Mouse (Mus musculus): Measurements from ENCODE around the gene Vamp8. TPM values are rescaled to one million over a fixed set of nuclear protein-coding genes. Genes with fewer than 3 reads are reported as not detected.

Vamp8 gene
- polyA plus RNA-seq, 1 experiment from 2014 or later = 244 TPM

DNA sequence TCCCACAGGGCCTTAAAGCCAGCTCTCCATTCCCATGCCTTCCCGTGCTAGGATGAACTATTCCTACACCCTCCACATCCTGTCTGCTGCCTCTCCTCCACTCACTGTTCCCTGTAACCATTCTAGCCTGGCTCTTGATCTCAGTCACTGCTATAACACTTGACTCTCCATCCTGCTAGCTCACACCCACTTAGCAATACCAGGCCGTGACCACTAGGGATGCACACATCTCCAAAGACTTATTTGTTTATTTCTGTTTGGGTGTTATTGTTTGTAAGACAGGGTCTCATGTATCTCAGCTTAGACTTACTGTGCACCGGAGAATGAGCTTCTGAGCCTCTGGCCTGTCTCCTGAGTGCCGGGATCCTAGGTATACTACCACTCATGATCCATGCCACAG lies 20.9 kb downstream of the Vamp8 start:
- H3K27ac ChIP-seq (ENCODE audit: low read length) = no peak overlapping the region
- peaks cover 21% of the 10 kb centered on the region for H3K4me1 ChIP-seq (ENCODE audit: control insufficient read depth, insufficient read depth, low read length)
- no peaks in the 10 kb centered on the region for H3K36me3 ChIP-seq (ENCODE audit: control insufficient read depth, insufficient read depth, low read length)
- H3K27me3 ChIP-seq (ENCODE audit: control insufficient read depth, insufficient read depth, low read length) = no peaks in the 10 kb centered on the region
- H3K9ac ChIP-seq (ENCODE audit: low read length) = no peak overlapping the region
- WGBS = 80% methylated on average over 4 of the region's 4 CpGs
- no peak for ATAC-seq (ENCODE audit: insufficient read depth, low FRiP score)
- H3K4me2 ChIP-seq (ENCODE audit: low read depth, low read length) = no peak overlapping the region
- no peaks in the 10 kb centered on the region for H3K9me3 ChIP-seq (replicated peaks; ENCODE audit: control insufficient read depth, low read length)
- no peak overlapping the region for H3K4me3 ChIP-seq (replicated peaks; ENCODE audit: low read length)

DNA sequence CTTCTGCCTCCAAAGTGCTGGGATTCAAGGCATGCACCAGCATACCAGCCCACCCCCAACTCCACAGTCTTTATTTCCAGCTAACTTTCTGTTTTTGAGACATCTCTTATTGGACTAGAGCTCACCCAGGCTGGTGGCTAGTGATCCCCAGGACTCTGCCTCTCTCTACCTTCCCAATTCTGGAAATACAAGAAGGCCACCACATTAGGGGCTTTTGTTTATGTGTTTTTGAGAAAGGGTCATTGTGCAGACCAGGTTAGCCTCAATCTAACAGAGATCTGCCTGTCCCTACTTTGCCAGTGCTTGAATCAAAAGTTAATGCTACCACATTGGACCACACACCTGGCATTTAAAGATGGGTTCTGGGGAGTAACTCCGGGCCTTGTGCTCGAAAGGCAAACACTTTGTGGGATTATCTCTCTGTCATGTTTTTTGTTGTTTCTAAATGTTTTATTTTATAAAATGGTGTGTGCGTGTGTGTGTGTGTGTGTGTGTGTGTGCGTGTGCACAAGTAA lies 23.0 kb downstream of the Vamp8 start:
- Histone ChIP-seq H3K9me3 (replicated peaks; ENCODE audit: control insufficient read depth, low read length) (no peaks in the 10 kb centered on the region), H3K4me3 (replicated peaks; ENCODE audit: low read length) (no peak overlapping the region), H3K9ac (ENCODE audit: low read length) (no peak overlapping the region), H3K36me3 (ENCODE audit: control insufficient read depth, insufficient read depth, low read length) (no peaks in the 10 kb centered on the region), H3K27me3 (ENCODE audit: control insufficient read depth, insufficient read depth, low read length) (no peaks in the 10 kb centered on the region), H3K4me2 (ENCODE audit: low read depth, low read length) (no peak overlapping the region), H3K4me1 (ENCODE audit: control insufficient read depth, insufficient read depth, low read length) (peaks cover 13% of the 10 kb centered on the region), H3K27ac (ENCODE audit: low read length) (no peak overlapping the region)
- ATAC-seq (ENCODE audit: insufficient read depth, low FRiP score) = no peak
- 80% methylated on average over 4 of the region's 4 CpGs for WGBS

GRCm38 (mm10) chr6:72366844-72367443 lies 23.6 kb downstream of the Vamp8 start, which contains the start of gene Rnf181:
Gene Rnf181, minus strand, starts transcription at chr6:72366956.
- no peak within 1 kb of the TSS for H3K4me3 ChIP-seq (replicated peaks; ENCODE audit: low read length)
- 75% methylated on average over 4 of the region's 4 CpGs for WGBS

DNA sequence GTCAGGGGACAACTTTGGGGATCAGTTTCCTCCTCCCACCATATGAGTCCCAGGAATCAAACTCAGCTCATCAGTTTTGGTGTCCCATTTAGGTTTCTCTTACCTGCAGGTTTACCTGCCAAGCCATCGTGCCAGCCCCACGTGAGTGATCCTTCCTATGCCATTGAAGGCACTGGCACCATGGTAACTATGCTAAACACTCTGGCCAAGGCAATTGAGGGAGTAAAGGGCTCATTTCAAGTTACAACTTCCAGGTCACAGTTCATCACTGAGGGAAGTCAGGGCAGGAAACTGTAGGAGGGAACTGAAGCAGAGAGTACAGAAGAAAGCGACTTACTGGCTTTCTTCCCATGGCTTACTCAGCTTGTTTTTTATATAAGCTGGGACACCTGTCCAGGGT lies 24.2 kb downstream of the Vamp8 start:
- no peak for ATAC-seq (ENCODE audit: insufficient read depth, low FRiP score)
- no peaks in the 10 kb centered on the region for H3K27me3 ChIP-seq (ENCODE audit: control insufficient read depth, insufficient read depth, low read length)
- no peak overlapping the region for H3K4me2 ChIP-seq (ENCODE audit: low read depth, low read length)
- H3K9me3 ChIP-seq (replicated peaks; ENCODE audit: control insufficient read depth, low read length) = no peaks in the 10 kb centered on the region
- H3K4me3 ChIP-seq (replicated peaks; ENCODE audit: low read length) = no peak overlapping the region
- H3K27ac ChIP-seq (ENCODE audit: low read length) = no peak overlapping the region
- peaks cover 15% of the 10 kb centered on the region for H3K4me1 ChIP-seq (ENCODE audit: control insufficient read depth, insufficient read depth, low read length)
- H3K9ac ChIP-seq (ENCODE audit: low read length) = no peak overlapping the region
- no peaks in the 10 kb centered on the region for H3K36me3 ChIP-seq (ENCODE audit: control insufficient read depth, insufficient read depth, low read length)
- WGBS = 64% methylated on average over 3 of the region's 3 CpGs

More at GRCm38 (mm10) chr6:72366844-72367443, 23.6 kb downstream of the Vamp8 start, which contains the start of gene Rnf181:
- Histone ChIP-seq H3K9ac (ENCODE audit: low read length) (no peak within 1 kb of the TSS), H3K36me3 (ENCODE audit: control insufficient read depth, insufficient read depth, low read length) (no peaks in the 10 kb centered on the region), H3K27me3 (ENCODE audit: control insufficient read depth, insufficient read depth, low read length) (no peaks in the 10 kb centered on the region), H3K4me1 (ENCODE audit: control insufficient read depth, insufficient read depth, low read length) (peaks cover 13% of the 10 kb centered on the region), H3K27ac (ENCODE audit: low read length) (no peak within 1 kb of the TSS), H3K9me3 (replicated peaks; ENCODE audit: control insufficient read depth, low read length) (no peaks in the 10 kb centered on the region), H3K4me2 (ENCODE audit: low read depth, low read length) (no peak within 1 kb of the TSS)
- ATAC-seq (ENCODE audit: insufficient read depth, low FRiP score) = no peak

DNA sequence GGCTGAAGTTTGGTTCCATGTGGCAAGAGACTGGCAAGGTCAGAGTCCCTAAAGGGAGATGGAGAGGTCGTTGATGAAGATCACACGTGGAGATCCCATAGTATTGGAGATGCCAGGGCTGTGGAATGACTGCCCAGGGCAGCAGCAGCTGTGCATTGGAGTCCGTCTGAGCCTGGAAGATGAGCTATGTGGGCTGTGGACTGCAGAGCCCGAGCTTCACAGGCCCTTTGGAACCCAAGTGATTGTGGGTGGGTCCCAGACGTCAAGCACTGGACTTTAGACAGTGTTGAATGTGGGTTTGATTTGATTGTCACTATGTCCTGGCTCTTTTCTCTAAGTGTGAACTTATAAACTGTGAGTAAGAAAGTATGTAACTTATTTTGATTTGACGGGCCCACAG lies 25.5 kb downstream of the Vamp8 start:
- Histone ChIP-seq H3K27ac (ENCODE audit: low read length) (no peak overlapping the region), H3K9ac (ENCODE audit: low read length) (no peak overlapping the region), H3K4me3 (replicated peaks; ENCODE audit: low read length) (no peak overlapping the region), H3K4me1 (ENCODE audit: control insufficient read depth, insufficient read depth, low read length) (peaks cover 16% of the 10 kb centered on the region), H3K27me3 (ENCODE audit: control insufficient read depth, insufficient read depth, low read length) (no peaks in the 10 kb centered on the region), H3K36me3 (ENCODE audit: control insufficient read depth, insufficient read depth, low read length) (no peaks in the 10 kb centered on the region), H3K9me3 (replicated peaks; ENCODE audit: control insufficient read depth, low read length) (no peaks in the 10 kb centered on the region), H3K4me2 (ENCODE audit: low read depth, low read length) (no peak overlapping the region)
- WGBS = 64% methylated on average over 6 of the region's 6 CpGs
- ATAC-seq (ENCODE audit: insufficient read depth, low FRiP score) = no peak

DNA sequence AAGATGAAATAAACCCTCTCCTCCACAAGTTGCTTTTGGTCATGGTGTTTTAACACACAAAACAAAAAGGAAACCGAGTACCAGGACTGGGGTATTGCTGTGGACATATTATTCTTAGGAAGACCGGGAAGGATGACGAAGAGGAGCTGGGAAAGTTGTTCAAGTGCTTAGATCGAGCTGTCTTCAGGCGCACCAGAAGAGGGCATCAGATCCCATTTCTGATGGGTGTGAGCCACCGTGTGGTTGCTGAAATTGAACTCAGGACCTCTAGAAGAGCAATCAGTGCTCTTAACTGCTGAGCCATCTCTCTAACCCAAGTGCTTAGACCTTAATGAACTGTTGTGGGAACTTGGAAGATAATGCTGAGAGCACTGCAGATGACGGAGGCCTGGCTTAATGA lies 26.5 kb downstream of the Vamp8 start:
- ATAC-seq (ENCODE audit: insufficient read depth, low FRiP score) = no peak
- Histone ChIP-seq H3K36me3 (ENCODE audit: control insufficient read depth, insufficient read depth, low read length) (0 out of 2 replicates have a peak, but pooled peaks cover 3% of the 10 kb centered on the region), H3K4me2 (ENCODE audit: low read depth, low read length) (no peak overlapping the region), H3K9me3 (replicated peaks; ENCODE audit: control insufficient read depth, low read length) (no peaks in the 10 kb centered on the region), H3K27me3 (ENCODE audit: control insufficient read depth, insufficient read depth, low read length) (no peaks in the 10 kb centered on the region), H3K9ac (ENCODE audit: low read length) (no peak overlapping the region), H3K4me1 (ENCODE audit: control insufficient read depth, insufficient read depth, low read length) (peaks cover 18% of the 10 kb centered on the region), H3K27ac (ENCODE audit: low read length) (no peak overlapping the region), H3K4me3 (replicated peaks; ENCODE audit: low read length) (no peak overlapping the region)
- WGBS = 41% methylated on average over 7 of the region's 7 CpGs

DNA sequence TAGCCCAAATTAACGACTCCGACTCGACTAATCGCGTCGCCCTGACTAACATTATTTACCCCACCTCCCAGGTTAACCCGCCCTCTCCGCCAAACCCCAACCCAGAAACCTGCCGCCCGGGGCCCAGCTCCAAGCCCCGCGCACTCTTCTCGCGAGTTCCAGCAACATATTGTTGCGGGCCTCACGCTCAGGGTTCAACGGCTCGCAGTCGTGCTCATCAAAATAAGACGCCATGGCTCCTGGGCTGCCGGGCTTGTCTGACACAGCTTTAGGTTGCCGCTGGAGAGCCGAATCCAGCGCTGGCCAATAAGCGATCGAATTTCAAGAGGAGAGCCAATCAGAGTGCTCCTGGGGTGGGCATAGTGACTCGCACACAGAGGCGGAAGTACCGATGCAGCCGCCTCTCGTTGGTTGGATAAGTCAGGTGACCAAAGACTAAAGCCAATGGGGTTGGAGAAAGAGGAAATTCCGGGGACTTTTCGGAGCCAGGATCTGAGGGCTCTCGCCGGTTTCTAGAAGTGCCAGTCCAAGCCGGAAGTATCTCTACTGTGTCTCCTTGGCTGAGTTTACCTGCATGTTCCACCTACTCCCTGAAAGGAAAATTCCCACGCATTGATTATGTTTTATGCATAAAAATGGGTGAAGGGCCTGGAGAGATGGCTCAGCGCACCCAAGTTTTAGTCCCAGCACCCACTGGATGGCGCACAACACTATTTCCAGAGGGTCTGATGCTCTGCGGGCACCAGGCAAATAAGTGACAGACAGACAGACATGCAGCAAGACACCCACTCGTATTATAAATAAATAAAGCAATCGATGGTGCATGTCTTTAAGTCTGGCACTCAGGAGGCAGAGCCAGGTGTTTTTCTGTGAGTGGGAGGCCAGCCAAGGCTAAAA lies 28.1 kb downstream of the Vamp8 start:
- ATAC-seq (ENCODE audit: insufficient read depth, low FRiP score) = peak; percentile 97
- H3K4me3 ChIP-seq (replicated peaks; ENCODE audit: low read length) = peak overlapping the region; percentile 91
- H3K9ac ChIP-seq (ENCODE audit: low read length) = peak overlapping the region; percentile 85
- H3K27ac ChIP-seq (ENCODE audit: low read length) = peak overlapping the region; percentile 80
- H3K9me3 ChIP-seq (replicated peaks; ENCODE audit: control insufficient read depth, low read length) = no peaks in the 10 kb centered on the region
- H3K36me3 ChIP-seq (ENCODE audit: control insufficient read depth, insufficient read depth, low read length) = 0 out of 2 replicates have a peak, but pooled peaks cover 11% of the 10 kb centered on the region
- H3K4me1 ChIP-seq (ENCODE audit: control insufficient read depth, insufficient read depth, low read length) = peaks cover 26% of the 10 kb centered on the region
- no peaks in the 10 kb centered on the region for H3K27me3 ChIP-seq (ENCODE audit: control insufficient read depth, insufficient read depth, low read length)
- peak overlapping the region; percentile 81 for H3K4me2 ChIP-seq (ENCODE audit: low read depth, low read length)
- under 1% methylated on average over 42 of the region's 42 CpGs for WGBS

DNA sequence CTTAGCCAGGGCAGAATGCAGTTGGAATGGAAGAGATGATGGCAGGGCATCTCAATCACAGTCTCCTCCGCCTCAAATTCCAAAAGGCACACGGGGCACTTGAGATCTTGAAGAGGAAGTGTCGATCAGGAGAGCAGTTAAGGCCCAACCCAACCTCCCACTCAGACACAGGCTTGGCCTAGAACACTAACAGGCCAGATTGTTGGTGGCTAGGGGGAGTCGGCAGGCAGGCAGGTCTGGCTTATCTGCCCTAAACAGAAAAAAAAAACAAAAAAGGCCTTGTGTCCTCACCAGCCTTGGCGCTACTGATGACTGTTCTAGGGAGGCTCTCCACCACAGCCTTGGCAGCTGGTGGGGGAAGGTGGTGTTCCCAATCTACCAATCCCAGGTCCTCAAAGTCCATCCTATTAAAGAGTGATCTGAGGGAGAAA lies 29.4 kb downstream of the Vamp8 start:
- Histone ChIP-seq H3K27ac (ENCODE audit: low read length) (peak overlapping the region; percentile 74; the same call in 1 of the 2 replicates), H3K9ac (ENCODE audit: low read length) (peak overlapping the region; percentile 85), H3K9me3 (replicated peaks; ENCODE audit: control insufficient read depth, low read length) (no peaks in the 10 kb centered on the region), H3K27me3 (ENCODE audit: control insufficient read depth, insufficient read depth, low read length) (no peaks in the 10 kb centered on the region), H3K4me3 (replicated peaks; ENCODE audit: low read length) (peak overlapping the region; percentile 91), H3K36me3 (ENCODE audit: control insufficient read depth, insufficient read depth, low read length) (0 out of 2 replicates have a peak, but pooled peaks cover 11% of the 10 kb centered on the region), H3K4me1 (ENCODE audit: control insufficient read depth, insufficient read depth, low read length) (peaks cover 39% of the 10 kb centered on the region), H3K4me2 (ENCODE audit: low read depth, low read length) (peak overlapping the region; percentile 81)
- WGBS = 45% methylated on average over 5 of the region's 5 CpGs
- no peak for ATAC-seq (ENCODE audit: insufficient read depth, low FRiP score)

DNA sequence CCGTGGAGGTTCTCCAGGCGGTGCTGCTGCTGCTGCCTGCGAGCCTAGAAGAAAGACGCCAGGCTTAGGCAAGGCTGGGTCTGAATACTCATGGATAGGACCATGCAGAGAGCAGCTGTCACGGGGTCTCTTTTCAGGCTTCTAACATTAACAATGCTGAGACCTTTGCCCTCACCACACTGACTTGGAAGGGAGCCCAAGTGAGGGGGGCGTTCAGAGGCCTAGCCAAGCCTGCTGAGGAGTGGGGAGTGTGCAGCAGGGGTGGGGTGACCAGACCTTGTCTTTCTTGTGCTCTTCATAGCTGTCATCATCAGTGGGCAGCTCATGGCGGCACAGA lies 29.9 kb downstream of the Vamp8 start:
- H3K4me2 ChIP-seq (ENCODE audit: low read depth, low read length) = peak overlapping the region; percentile 81
- H3K4me1 ChIP-seq (ENCODE audit: control insufficient read depth, insufficient read depth, low read length) = peaks cover 44% of the 10 kb centered on the region
- 0 out of 2 replicates have a peak, but pooled peaks cover 11% of the 10 kb centered on the region for H3K36me3 ChIP-seq (ENCODE audit: control insufficient read depth, insufficient read depth, low read length)
- 46% methylated on average over 7 of the region's 7 CpGs for WGBS
- peak overlapping the region; percentile 32; the same call in 1 of the 2 replicates for H3K9ac ChIP-seq (ENCODE audit: low read length)
- H3K9me3 ChIP-seq (replicated peaks; ENCODE audit: control insufficient read depth, low read length) = no peaks in the 10 kb centered on the region
- 0 out of 2 replicates have a peak overlapping the region, but pooled peaks have one; percentile 7 for H3K27ac ChIP-seq (ENCODE audit: low read length)
- no peaks in the 10 kb centered on the region for H3K27me3 ChIP-seq (ENCODE audit: control insufficient read depth, insufficient read depth, low read length)
- no peak for ATAC-seq (ENCODE audit: insufficient read depth, low FRiP score)
- H3K4me3 ChIP-seq (replicated peaks; ENCODE audit: low read length) = peak overlapping the region; percentile 91; the same call in 1 of the 2 replicates

All from stomach, embryonic 16.5 days (tissue).